Mouse (Mus musculus) bone marrow, adult 2 months (tissue): Measurements from ENCODE around the gene Btbd6.

ENCODE experiments used
- CTCF ChIP-seq: fragments of 200-500 bp; IDR thresholded peaks from 2 replicates; pipeline ENCODE4 v1.5.1; 2011; ENCODE audit warnings: low read length, control low read depth; ENCODE audit not compliant: control insufficient read depth, insufficient read depth
- POLR2A ChIP-seq: fragments of 200-500 bp; IDR thresholded peaks from 2 replicates; pipeline ENCODE4 v1.6.1; 2011; ENCODE audit warnings: low read depth, mild to moderate bottlenecking, control low read depth, low read length, borderline replicate concordance; ENCODE audit not compliant: control insufficient read depth

GRCm38 (mm10) chr12:112969616-112970015, 6.7 kb upstream of the Btbd6 start:
- no peak for TF ChIP-seq CTCF
- no peak for TF ChIP-seq POLR2A
